Mouse (Mus musculus) granulocyte monocyte progenitor cell, adult 5-6 weeks (primary cell): Measurements from ENCODE around the gene Ttc3. TPM values are rescaled to one million over a fixed set of nuclear protein-coding genes. Genes with fewer than 3 reads are reported as not detected.
"Not testable (repeated sequence)": the region's sequence is repeated elsewhere in the genome, so short reads cannot be mapped to it uniquely, and the experiment has no call there.

Source experiments
- ATAC-seq: replicated peaks from 2 replicates; pipeline ENCODE4 v1.8.0; 2016; ENCODE audit warnings: mild to moderate bottlenecking, moderate TSS enrichment, inconsistent platforms; ENCODE audit not compliant: poor library complexity, severe bottlenecking
- total RNA-seq, 2 experiments: library from RNA; stranded (forward) in 1 of 2; stranded (reverse) in 1 of 2; fragments of 200-712, 200-1000 nt in 1 of 2; fragments of >200 nt in 1 of 2; fragmentation: Nextera tagmentation in 1 of 2; gene quantifications; 2 replicates each; pipeline ENCODE4 v1.2.3; 2014 to 2017

Gene Ttc3
- total RNA-seq (2014; fragmentation: Nextera tagmentation) (63.4 and 64.2 TPM in 2 replicates), total RNA-seq (2017) (84.1 and 118 TPM in 2 replicates)

DNA sequence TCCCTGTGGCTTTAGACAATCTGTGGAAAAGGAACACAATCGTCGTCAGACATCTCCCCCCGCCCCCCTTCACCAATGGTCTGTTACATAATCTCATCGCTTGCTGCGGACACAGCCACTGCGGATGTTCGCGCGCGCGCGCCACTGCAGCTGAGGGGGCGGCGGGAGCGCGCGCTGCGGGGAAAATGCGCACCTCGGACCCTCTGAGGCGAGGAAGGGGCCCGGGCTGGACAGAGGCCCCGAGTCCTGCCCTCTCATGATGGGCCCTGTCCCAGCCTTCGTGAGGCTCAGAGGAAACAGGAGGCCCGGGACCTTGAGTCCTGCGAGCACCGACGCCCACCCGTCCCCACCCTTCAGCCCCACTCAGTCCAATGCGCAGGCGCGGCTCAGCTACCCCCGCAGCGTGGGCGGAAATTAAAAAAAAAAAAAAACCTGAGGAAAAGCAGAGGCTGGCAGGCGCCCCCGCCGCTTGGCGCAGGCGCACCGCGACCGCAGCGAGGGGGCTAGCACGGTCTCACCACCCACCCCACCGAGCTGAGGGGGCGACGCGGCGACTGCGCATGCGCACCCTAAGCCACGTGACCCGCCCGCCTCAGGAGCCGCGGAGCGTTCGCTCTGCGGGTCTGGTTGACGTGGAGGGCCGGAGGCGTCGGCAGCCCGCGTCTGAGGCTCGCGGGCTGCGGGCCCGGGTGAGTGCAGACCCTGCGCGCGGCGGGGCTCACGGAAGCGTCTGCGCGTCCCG lies at the start of gene Ttc3:
TSS of gene Ttc3 (plus strand) at position 446 of the 742 bp plus-strand sequence.
- ATAC-seq: peak; percentile 80

DNA sequence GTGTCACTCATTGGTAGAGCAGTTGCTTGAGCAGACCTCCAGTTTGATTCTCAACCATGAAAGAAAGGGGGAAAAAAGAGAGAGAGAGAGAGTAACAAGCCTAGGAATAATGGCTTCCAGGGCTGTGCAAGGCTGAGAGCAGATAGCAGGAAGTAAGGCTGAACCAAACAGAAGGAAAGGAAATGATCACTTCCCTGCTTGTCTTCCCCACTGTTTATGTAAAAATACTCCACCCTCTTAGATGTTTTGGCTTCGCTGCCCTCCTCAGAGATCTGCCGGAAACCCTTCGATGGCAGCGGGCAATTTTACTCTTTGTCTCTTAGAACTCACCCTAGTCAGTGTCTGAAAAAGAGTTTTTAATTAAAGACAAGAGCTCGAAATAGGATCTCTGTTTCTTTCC lies 46.7 kb upstream of the Ttc3 start:
- no peak for ATAC-seq

DNA sequence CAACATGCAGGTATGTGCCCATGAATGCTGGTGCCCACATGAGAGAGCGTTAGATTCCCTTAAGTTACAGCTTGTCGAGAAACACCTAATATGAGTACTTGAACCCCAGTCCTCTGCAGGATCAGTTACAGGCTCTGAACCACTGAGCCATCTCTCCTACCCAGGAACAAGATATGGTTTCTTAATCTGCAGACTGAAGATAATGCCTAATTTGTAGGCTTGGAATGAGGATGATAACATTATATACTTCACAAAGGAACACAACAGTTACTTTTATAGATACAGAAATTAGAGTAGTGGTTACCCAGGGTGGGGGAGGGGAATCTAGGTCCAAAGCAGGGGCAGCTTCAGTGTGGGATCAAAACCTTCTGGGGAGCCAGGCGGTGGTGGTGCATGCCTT lies 44.4 kb upstream of the Ttc3 start:
- ATAC-seq: no peak

DNA sequence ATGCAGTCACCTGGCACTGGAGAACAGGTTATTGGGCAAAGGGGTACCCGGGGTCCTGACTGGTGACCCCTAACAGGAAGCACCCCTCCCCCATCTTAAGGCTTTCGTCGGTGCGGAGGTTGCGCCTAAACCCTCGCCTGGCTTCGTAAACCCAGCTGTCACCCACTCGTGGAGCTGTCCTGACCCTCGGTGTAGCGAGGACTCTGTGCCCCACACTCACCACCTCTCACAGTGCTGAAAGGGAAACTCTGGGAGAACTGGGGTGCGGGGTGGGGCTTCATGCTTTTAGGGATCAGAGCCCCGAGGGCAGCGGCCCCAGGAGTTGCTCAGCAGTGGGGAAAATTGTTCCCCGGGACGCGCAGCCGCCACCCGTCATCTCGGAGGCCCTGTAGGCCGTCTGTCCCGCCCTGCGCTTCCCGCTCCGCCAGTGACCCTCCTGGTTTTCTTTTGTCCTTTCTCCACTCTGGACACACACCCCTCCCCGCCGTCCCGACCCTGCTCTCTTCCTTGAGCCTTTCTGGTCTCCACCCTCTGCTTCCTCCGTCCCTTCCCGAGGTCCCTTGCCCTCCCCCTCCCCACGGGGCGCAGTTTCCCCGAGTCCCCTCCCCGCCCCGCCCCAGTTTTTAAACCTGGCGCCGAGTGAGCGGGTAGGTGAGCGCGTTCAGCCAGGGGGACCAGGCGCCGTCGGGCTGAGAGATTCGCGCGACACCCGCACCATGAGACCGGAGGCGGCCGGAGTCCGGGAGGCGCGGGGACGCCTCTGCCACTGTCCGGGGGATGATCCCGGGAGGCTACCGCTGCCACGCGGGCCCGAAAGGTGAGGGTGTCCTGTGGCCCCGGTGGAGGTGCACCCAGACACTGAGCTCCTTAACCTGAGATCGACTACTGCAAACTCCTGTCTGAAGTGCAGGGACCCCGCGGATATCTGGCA lies 42.4 kb upstream of the Ttc3 start, which contains the start of gene Ripply3:
TSS of gene Ripply3 (plus strand) at position 640 of the 931 bp plus-strand sequence.
- ATAC-seq: peak; percentile 43

DNA sequence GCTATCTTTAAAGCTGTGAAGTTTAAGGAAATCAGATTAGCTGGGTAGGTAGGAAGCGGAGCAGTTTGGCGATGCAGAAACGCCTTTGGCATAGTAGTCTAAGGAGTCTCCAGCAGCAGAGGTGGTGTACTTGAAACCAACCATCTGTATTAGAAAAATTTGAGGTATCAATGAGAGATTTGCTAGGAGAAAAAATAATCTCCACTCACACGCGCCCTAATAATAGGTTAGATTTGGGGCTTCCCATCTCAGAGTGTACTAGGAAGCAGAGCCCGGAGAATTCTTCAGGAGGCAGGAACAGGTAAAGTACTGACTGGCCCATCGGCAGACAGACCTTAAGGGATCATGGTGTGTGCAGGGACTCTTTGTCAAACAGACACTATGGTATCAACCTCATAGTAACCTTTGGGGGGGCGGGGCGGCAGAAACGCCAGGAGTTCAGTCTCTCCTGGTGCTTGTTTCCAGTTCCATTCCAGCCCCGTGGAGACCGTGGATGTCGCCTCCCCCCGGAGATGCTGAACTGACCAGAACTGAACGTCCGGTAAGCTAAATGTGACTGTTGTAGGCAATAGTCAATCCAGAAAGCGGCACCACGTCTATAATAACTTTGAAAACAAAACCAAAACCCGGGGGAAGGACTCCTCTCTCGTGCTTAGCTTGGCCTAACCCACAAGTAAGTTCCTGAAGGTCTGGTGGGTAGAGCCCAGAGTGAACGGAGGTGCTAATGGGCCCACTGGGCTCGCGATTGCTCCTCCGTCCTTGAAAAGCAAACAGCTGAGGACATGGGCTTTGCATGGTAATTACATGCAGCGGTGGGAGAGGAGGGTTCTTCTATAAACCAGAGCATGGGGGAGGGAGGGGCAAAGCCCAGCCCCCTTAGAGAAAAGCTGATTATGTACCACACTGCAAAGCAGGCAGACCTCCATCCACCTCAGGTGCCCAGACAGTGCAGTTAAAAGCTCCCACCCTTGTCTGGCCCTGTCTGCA lies 41.2 kb upstream of the Ttc3 start:
- ATAC-seq: peak; percentile 20

DNA sequence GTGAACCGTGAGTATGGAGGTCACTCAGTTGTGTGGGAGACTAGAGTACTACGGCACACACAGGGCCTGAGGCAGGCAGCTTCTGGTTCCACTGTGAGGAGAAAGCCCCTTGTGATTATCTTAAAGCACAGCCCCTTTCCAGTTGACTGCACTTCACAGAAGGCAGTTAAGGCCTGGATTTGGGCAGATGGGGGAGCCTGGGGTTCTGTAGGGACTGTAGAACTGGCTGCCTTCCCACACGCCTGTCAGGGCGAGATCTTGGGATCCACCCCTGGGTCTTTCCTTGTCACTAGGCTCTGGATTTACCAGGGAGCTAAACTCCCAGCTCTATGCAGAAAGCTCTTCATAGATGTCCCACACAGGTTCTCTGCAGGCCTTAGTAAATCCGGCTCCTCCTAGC lies 40.0 kb upstream of the Ttc3 start:
- no peak for ATAC-seq

DNA sequence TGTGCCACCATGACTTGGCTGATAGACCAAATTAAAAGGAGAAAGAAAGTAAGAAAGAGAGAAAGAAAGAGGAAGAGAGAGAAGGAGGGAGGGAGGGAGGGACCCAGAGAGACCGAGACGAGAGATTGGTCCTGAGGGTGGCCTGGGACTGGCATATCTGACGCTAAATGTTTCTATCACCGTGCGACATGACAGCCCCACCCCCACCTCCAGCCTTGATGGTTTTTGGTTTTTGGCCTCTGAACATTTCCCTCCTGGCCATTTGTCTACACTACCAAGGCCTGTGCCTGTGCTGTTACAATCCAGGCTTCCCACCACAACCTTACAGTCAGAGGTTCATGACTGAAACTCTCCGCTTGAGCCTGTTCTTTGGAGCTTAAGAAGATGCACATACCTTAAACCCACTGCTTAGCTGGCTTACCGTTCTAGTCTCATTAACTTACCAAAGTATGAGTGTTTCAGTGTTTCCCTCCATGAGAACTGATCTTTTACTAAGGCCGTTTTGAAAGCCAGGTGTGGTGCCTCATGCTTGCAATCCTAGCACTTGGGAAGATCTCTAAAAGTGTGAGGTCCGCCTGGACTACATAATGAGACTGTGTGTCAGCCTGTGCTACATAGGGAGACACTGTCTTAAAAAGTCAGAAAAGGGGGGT lies 39.1 kb upstream of the Ttc3 start:
- 0 out of 2 replicates have a peak, but pooled peaks have one; percentile 7 for ATAC-seq

DNA sequence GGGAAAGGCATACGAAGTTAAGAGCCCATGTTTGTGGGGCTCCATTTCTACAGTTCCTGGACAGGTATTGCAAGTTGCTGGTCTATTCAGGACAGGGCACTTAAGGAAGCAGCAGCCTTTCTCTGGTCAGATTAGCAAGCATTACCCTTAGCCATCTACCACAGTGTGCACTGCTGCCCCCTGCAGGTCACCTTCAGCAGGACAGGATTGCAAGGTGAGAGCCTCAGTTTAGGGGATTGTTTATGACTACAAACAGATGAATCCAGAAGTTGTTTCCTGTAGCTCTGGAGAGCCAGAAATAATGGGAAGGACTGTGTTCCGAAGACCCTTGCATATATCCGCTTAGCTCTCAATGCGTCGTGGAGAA lies 38.5 kb upstream of the Ttc3 start:
- peak; percentile 65 for ATAC-seq

DNA sequence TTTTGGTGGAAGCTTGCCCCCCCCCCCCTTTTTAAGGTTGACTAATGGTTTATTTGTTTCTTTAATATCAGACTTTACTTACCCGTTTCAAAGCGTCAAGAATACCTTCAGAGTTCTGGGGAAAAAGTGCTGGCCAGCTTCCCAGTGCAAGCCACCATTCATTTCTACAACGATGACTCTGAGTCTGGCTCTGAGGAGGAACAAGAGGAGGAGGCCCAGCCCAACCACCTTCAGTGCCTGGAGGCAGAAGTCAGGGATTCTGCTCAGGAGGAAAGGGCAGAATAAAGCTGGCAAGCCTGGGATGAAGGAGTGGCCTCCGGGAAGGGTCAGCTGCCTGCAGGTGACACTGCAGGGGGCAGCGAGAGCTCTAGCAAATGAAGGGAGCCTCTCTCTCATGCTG lies 34.8 kb upstream of the Ttc3 start:
- ATAC-seq: no peak

DNA sequence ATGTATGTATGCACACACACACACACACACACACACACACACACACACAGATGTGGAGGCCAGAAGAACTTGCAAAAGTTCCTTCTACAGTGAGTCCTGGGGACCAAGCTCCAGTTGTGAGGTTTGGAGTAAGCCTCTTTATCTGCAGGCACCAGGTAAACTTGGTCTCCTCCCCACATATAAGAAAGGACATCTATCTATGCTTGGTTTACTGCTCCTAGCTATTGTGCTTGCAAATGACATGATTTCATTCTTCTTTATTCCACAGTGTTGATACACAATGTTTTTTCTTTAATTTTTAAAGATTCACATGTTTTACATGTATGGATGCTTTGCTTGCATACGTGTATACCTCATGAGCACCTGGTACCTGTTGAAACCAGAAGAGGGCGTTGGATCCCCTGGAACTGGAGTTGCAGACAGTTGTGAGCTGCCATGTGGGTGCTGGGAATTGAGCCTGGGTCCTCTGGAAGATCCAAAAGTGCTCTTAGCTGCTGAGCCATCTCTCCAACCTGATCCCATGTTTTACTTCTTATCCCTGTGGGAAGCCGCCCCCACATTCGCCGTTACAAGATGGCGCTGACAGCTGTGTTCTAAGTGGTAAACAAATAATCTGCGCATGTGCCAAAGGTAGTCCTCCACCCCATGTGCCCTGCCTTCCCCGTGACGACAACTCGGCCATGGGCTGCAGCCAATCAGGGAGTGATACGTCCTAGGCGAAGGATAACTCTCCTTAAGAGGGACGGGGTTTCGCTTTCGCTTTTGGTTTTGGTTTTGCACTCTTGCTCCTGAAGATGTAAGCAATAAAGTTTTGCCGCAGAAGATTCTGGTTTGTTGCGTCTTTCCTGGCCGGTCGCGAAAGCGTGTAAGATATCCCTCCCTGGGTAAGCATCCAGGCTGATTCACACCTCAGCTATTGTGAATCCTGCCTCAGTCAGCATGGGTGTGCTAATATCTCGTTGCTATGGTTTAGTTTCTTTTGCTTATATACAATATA lies 31.0 kb upstream of the Ttc3 start:
- not testable (repeated sequence) for ATAC-seq

DNA sequence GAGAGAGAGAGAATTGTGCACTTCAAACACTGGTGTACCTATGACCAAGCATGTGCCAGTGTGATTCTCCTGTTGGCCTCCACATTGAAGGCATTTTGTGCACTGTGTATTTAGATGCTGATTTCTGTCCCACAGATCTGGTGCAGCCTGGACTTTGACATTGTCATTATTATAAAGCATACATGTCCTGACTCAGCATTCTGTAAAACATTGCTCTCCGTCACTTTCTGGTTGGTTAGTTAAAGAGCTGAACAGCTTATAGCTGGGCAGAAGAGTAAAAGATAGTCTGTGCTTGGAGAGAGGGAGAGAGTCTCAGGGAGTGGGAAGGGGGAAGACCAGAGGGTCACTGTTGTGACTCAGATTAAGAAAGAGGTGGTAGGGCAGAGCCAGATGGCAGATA lies 24.7 kb upstream of the Ttc3 start:
- ATAC-seq: no peak

DNA sequence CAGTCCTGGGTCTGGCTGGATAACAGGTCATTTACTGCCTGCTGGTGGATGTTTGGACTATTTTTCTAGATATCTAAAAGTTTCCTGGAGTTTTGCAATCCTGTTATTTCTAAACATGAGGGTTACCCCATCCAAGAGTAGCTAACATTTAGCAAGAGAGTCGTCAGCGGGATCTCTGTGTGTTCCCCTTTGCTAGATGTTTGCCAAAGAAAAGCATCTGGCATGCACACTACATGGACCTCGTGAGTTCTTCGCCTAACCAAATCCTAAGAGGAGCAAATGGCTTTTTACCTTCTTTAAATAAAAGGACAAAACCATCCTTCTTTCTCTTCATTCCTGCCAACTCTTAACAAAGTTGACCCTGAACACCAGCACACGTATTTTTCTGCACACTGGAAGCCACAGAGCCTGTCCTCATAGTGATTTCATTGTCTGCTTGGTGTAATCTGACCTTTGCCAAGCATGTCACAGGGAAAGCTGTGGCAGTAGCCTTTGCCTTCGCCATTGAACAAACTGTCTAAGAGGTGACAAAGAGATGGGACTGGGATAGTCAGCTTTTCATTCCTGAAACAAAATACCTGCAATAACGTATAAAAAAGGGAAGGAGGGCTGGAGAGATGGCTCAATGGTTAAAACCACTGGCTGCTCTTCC lies 23.2 kb upstream of the Ttc3 start:
- ATAC-seq: peak; percentile 79

DNA sequence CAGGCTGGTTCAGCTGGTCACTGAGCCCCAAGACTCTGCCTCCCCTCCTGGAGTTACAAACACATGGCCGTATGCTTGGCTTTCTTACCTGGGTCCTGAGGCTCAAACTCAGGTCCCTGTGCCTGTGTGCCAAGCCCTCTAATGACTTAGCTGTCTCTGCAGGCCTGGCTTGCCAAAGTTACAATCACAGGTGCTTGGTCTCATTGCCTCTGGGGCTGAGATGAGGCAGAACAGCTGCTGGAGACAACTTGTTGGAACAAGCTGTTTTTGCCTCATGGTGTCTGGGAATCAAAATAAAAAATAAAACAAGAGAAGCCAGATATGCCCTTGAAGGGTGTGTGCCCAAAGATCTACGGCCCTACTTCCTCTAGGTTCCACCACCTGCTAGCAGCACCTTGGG lies 21.6 kb upstream of the Ttc3 start:
- no peak for ATAC-seq

DNA sequence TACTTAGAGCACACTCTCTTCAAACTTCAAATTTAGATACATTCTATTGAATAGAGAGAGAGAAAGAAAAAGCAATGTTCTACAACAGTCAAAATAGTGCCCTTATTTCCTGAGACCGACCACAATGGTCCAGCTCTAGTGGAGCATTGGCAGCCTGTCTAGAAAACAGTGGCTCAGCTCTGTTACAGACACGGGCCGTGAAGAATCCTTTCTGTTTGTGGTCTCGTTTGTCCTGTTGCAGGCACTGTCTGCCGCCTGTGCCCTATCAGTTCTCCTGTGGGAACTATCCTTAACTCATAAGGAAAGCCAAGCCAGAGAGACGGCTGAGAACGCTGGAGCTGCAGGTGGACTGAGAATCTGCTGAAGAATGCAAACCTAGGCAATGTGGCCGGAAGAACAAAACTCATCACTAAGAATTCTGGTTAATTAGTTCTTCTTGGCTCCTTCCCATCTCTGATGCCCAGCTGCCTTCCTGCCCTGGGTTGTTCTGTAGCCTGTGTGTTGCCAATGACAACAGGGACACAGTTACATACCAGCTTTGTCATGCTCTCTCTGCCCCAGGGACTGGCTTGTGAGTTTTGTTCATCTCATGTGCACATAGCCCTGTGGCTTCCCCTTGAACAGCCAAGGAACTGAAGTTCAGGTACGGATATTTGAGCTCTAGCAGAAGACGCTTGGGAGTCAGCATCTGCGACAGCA lies 20.7 kb upstream of the Ttc3 start:
- 0 out of 2 replicates have a peak, but pooled peaks have one; percentile 31 for ATAC-seq

DNA sequence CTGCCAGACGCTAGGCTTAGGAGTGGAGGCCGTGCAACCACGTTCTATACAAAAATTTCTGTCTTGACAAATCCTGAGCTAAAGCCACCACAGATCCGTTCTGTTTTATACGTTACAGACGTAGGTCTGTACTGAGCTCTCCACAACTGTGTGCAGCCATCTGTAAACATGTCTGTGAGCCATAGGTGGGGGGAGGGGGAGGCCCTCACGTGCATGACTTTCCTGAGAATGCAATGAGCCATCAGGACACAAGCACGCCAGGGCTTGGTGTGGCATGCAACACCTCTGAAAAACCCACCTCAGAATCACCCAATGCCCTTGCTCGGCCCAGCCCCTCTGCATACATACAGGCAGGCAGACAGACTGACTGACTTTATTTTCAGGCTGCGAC lies 20.1 kb upstream of the Ttc3 start:
- ATAC-seq: no peak

DNA sequence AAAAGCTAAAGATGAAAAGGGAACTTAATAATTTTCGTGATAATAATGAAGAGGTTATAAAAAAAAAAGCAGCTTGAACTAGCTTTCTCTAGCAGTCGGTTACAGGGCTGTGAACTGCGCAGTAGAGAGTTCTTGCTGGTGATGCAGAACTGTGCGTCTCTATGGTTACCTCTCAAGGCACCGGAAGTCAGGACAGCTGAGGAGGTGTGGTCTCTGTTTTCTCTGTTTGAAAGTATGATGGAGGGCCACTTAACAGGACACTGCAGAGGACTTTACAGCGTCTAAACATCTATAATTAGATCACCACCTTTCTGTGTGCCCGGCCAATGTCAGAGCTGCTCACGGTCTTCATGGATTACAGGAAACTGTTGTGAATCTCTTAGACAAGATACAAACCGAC lies 16.0 kb upstream of the Ttc3 start:
- ATAC-seq: peak; percentile 80

DNA sequence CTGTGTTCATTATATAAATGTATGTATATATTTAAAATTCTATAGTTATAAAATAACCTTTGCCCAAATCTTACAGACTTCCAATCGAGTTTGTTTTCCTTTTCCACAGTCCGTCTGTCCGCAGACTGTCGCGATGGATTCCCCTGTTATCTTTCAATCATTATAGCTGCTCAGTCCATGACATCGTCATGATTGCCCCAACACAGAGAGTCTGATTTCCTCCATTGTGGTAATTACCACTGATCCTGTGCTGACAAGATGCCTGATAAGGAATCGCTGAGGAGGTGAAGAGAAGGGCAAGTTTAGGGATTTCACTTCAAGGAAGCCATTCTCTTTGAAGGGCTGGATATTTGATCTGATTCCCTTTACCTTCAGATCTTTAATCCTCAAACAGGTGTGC lies 14.4 kb upstream of the Ttc3 start:
- ATAC-seq: no peak
